Mouse (Mus musculus): Measurements from ENCODE around the gene Apol7a.

Apol7a gene

DNA sequence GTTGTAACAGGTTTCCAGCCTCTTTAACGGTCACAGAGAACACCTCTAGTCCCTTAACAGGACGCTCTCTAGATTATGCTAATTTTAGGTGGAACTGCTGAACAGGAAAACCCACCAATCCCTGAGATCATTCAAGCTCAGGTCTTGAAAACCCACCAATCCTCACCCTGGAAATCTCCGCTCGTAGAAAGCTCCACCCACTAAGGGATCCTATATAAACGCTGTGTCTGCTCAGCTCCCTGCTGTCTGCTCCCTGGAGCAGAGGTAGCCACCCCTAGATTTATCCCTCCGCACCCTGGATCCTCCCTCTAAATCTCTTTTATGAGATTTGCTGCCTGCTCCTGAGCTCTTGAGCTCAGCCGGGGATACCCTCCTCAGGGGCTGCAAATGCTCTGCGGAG is 28.3 kb downstream of the Apol7a start:
- no peak for DNase-seq (ENCODE audit: low spot score)

DNA sequence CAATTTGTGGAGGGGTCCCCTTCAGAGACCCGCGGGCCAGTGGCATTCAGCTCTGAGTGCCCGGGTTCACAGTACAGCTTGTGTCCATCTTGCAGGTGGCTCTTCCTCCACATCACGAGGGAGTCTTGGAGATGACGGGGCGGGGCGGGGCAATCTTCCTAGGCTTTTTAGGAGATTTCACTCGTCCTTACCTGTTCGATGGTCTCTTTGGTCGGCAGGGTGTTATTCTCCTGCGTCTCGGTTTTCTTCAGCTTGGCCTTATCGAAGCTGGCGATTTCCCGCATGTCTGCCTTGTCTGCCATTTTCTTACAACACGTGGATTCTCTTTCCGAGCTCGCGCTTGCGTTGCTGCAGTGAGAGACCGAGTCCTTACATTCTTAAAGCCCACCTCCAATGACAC is 28.9 kb downstream of the Apol7a start:
- no peak for DNase-seq (ENCODE audit: low spot score)

DNA sequence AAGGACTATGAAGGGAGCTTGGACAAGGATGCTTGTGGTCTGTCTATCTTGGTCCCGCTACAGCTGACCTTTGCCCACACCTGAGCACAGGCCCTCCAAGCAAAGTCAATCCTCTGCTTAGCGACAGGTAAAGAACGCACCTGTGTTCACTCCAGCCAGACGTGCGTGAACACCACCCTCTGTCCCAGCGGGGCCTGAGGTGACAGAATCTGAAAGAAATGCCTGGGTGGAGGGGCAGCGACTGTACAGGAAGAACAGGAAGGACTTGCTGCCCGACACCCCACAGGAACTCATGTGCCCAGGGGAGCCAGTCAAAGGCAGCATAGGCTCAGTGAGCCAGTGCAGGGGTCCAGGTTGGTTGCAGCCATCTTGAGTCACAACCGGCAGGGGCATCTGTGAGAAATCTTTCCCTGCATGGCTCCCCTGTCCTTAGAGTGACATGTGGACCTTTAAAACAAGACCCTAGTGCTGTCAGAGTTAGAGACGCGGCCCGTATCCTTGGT is 30.0 kb downstream of the Apol7a start:
- DNase-seq (ENCODE audit: low spot score): no peak

DNA sequence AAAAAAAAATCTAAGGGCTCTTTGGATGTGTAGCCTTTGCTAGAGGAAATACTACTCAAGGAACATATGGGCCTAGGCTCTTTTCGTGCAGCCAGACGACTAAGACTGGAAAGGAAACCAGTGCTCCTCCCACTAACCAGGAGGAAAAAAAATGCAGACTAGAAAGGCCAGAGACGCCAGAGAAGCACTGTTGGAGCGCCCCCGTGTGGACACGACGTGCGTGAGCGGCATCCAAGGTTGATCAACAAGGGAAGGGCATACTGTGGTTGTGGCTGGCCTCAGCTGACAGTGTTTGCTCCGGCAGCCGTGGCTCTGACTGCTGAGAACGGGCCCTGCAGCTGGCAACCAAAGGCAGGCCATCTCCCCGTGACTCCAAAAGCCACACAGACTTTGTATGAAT is 30.8 kb downstream of the Apol7a start:
- DNase-seq (ENCODE audit: low spot score): peak; percentile 97

DNA sequence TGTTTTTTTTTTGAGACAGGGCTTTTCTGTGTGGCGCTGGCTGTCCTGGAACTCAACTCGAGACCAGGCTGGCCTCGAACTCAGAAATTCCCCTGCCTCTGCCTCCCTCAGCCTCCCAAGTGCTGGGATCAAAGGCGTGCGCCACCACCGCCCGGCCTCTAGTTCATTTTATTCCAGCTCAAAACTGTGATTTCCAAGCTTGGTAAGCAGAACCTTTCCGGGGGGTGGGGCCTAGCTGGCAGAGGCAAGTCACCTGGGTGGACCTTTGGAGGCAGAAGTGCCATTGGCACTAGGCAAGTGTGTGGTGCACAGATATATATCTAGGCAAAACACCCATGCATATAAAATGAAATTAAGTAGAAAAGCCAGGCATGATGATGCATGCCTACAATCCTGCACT is 31.4 kb downstream of the Apol7a start:
- DNase-seq (ENCODE audit: low spot score): no peak

DNA sequence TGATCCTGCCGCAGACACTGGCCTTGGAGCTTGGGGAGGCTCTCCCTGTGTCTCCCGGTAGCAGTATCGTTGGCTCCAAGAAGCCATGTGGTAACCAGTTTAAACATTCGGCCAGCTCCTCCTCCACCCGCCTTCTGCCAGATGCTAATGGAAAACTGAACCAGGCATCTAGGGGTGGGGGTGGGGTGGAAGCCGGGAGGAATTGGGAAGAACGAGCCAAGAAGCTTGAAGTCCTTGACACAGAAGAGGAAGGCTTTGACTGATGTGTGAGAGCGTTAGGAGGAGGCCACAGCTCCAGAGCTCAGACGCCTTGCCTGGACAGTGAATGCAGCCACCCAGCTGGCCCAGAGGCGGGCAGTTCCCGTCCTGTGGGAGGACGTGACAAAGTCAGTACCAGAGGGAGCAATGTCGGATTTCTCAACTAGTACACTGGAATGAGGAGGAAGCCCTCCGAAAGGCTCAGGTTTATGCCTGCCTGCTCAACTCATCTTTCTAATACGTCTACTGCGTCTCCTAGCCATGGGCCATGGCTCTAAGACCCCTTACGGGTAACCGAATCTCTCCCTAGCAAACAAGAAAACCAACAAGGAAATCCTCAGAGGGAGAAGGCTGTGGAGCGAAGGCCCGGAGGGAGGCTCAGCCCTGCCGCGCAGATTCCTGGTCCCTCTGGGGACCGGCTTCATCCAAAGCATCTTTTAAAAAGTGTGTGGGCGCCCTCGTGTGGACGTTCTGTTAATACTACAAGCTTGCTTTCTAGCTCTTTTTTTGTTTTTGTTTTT is 32.0 kb downstream of the Apol7a start:
- peak; percentile 96 for DNase-seq (ENCODE audit: low spot score)

DNA sequence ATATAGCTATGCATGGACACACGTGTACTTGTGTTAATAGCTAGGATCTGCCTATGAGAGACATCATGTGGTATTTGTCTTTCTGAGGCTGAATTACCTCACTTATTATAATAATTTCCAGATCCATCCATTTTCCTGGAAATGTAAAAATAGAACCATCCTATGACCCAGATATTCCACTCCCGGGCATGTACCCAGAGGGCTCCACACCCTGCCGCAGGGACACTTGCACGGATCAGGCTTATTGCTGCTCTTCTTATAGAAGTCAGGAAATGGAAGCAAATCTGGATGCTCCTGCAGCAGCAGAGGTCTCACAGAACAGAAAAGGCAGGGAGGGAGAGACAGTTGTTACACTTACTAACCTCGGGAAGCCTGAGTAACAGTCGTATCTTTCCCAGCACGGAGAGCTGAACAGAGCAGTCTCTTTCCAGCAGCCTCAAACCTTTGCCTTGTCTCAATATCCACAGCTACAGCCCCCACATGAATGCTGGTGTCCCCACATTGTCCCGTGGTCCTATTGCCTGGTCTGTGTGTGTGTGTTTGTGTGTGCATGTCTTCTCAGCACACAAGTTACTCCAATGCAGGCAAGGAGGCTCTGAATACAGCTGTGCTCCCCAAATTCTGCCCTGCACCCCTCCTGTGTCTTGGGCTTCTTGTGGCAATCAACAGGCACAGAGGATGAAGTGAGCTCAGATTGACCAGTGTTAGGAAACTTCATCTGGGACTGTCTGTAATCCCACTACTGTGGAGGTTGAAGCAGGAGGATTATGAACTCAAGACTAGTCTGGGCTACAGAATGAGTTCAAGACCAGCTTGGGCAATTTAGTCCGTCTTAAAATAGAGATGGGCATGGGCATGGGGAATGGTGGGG is 33.0 kb downstream of the Apol7a start:
- DNase-seq (ENCODE audit: low spot score): no peak

DNA sequence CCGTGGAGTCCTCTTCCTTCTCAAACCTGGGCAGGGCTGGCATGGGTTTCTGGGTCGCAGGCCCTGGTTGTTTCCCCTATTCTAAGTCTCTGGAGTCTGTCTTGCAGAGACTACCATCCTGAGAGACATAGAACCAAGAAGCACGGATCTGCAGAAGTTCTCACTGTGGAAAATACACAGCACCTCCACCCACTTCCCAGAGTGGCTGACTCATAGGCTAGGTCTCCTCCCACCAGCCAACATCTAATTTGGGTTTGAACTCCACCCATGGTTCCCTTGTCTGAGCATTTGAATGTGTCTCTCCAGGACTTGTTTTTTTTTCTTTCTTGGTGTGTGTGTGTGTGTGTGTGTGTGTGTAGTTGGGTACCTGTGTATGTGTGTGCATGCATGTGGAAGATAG is 34.9 kb downstream of the Apol7a start:
- DNase-seq (ENCODE audit: low spot score): no peak

DNA sequence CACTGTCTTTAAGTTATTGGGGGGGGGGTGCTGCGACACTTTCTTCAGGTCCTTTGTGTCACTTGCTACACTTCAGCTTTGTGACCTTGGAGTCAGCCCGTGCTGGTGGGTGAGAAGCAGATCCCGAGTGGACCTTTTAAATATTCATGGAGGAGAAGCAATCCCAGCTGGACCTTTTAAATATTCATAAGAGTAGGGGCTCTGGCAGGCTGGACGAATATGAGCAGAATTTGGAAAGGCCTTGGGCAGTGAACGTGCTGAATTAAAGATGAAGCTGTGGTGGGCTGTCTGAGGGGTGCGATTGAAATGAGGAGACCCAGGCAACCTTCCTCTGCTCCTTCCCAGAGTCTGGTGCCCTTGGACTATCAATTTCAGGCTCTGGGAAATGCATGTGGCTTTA is 35.3 kb downstream of the Apol7a start:
- no peak for DNase-seq (ENCODE audit: low spot score)

DNA sequence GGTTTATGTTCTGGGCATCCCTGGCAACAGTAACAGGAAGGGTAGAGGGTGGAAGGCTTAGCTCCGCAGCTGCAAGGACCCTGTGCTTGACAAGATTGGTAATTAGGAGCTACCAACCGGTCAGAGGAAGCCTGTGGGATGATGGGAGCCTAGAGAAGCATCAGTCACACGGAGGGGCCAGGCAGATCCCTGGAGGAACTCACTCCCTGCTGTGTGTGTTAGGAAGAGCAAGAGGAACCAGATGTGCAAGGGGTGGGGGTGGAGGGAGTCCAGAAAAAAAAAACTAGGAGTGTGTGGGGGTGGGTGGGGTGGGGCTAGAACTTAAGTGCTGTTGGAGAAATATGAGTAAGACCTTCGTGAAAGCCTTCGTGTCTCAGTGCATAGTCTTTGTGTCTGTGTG is 36.0 kb downstream of the Apol7a start:
- DNase-seq (ENCODE audit: low spot score): no peak

DNA sequence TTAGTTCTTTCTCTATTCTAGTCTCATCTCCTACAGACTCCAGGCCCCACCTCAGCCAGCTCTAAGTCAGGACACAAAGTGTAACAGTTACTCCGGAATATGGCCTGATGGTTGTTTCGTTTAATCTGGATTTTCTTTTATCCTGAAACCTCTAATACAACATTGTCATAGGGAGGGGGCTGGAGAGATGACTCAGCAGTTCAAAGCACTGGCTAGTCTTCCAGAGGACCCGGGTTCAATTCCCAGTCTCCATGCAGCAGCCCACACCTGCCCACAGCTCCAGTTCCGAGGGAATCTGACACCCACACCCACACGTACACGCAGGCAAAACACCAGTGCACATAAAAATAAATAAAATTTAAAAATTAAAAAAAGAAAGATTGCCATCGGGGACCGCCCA is 39.0 kb downstream of the Apol7a start:
- DNase-seq (ENCODE audit: low spot score): no peak

DNA sequence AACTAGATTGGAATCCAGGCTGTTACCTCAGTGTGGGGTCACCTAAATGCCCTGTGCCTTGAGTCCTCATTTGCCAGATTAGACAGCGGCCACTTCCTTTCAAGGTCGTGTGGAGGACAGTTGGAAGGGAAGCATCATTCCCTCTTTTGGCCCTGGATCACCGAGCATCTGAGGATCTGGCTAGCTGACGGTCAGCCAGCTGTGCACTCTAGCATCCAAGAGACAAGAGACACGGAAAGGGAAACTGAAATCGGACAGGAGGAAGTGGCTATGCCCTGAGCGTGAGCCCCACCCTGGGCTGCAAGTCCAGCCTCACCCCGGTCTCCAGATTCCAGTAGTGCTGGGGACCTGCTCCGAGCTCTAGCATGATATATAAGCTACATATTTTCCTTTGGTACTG is 39.4 kb downstream of the Apol7a start:
- DNase-seq (ENCODE audit: low spot score): no peak

DNA sequence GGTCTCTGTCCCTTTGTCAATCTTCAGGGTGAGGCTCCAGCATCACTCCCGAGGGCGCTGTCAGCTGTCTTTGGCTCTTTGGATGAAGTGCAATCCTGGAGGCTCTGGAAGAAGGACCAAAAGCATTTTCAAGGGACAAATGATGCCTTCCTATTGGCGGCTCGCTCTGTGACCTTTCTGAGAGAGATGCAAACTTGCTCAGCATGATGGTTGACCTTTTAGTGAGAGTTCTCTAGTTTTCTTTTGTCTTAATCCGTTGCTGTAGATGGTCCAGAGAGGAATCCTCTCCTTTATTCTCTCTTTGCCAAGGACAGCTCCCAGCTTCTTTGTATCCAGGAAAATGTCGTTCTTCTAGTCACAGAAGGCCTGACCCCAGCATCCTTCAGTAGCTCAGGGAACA is 39.8 kb downstream of the Apol7a start:
- no peak for DNase-seq (ENCODE audit: low spot score)

DNA sequence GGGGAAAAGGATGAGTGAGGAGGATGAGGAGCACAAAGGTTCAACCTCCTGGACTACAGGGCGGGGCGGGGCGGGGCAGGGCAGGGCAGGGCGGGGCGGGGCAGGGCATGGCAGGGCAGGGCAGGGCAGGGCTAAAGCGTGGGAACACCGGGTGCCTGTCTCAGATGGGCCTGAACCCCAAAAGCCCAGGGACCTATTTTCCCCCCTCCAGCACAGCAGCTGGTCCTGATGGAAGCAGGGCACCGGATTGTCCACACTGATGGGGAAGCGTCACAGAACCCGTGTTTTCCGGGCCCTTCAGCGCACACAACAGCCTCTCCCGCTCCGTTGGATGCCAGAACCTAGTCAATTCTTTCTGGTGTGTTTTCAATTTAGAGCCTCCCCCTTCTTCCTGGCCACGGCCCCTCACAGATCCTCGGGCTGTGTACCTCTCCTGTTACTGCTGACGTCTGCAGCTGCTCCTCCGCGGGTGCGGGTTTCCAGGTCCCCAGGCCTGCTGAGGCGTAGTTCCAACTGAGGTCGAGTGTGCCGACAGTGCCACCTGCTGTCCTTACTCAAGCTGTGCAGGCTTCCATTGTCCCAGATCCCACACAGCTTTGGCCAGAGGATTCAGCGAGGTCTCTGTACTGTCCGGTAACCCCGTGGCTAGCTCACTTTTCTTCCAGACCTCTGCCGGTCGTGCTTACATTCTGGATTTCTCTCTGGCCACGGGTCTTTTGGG is 40.4 kb downstream of the Apol7a start:
- peak; percentile 96 for DNase-seq (ENCODE audit: low spot score)

DNA sequence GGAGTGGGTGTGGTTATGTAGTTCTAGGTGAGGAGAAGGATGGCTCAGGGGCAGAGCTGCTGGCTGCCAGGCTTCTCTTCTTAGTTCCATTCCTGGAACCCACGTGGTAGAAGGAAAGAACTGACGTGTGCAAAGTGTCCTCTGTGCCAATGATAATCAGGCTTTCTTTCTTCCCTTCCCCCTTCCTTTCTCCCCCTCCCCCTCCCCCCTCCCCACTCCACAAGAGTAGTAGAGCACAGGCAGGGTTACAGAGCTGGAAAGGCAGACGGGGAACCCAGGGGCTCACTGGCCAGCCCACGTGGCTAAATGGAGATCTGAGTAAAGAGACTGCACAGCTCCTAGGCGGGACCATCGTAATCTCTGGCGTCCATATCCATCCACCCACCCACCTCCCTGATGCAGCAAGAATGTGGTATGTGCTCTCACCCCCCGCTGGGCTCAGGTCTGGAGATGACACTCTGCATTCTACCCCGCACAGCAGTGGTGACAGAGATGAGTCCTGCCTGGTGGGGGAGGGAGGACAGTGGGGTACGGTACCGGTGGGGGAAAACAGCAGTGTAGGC is 42.6 kb downstream of the Apol7a start:
- DNase-seq (ENCODE audit: low spot score): no peak

DNA sequence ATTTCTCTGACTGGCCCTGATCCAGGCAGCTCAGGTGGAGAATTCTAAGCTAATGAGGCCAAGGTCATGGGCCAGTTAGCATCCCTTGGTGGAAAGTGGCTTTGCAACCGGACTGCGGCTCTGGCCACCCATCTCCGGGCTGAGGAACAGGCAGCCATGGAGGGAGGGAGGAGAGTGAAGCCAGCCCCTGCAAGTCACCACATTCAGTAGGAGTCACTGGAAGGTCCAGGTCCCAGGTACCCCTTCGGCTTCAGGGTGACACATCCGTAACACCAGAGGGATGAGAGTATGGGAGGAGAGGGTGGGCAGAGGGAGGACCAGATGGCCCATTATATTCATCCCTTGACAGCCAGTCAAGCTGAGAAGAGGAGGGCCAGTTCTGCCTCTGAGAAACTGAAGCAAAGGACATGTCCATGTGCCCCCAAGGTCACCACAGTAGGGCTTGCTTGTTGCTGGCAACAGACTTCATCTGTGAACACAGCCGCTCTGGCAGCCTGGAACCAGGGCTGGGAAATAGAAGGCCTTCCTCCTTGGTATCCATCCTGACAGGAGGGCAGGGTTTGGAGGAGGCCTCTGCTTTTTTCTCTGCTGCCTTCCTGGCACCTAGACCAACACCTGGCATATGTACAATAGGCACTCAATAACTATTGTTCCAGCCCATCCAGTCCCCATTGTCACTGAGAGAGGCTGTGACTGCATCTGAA is 43.9 kb downstream of the Apol7a start:
- no peak for DNase-seq (ENCODE audit: low spot score)

DNA sequence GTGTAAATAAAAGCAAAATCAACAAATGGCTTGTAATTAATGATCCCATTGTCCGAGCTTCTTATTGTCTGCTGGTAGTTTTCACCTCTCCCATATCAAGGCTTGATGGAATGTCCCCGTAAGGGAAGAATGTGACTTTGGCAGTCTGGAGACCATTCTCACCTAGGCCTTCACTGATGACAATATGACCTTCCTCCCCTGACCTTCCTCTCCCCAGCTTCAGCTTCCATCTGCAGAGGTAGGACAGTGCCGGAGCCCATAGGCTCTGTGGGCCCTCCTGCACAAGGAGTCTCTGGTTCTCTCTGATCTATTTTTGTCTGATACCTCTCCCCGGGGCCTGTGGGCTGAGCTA is 44.4 kb downstream of the Apol7a start:
- no peak for DNase-seq (ENCODE audit: low spot score)

DNA sequence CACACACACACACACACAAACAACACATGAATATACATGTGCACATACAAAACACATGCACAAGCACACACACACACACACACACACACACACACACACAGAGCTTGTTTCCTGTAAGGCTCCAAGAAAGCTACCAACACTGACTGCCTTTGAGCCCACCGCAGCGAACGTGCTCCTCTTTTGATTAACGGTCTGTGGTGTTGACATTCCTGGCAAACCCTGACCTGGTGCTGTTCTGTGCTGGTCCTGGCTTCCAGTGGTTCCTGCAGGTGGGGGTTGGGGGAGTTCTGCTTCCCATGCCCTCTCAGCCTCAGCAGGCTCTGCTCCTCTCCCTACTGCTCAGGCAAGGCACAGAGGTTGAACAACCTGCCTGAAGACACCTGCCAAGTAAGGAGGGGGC is 45.1 kb downstream of the Apol7a start:
- DNase-seq (ENCODE audit: low spot score): no peak

DNA sequence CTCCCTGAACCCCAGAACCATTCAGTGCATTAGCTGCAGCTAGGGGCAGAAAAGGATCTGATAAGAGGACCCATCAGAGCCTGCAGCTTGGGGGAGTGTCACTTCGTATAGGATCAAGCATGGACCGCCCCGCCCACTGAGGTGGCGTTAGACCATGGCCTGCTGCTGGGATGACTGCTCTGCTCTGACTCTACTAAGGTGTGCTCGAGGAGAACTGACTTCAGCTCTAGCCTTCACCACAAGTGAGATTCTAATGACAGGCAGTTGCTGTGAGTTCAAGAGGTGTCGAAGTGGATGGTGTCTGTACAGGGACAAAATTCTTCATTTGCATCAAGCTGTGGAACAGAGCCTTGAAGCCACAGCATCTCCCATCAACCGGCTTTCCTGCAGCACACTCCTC is 46.0 kb downstream of the Apol7a start:
- DNase-seq (ENCODE audit: low spot score): no peak

DNA sequence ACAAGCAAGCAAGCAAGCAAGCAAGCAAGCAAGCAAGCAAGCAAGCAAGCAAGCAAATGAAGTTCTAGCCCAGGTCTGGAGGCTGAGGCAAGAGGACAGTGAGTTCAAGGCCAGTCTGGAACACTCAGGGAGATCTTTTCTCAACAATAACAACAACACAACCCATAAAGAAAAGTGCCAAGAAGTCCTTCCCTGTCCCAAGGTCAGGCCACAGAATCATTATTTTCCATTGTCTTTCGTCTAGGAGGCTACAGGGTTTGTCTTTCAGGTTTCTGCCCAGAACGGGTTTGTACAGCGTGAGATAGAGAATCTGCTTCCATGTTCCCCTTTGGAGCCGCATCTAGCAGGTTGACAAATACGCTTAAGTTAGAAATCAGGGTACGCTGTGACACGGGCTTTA is 48.8 kb downstream of the Apol7a start:
- DNase-seq (ENCODE audit: low spot score): no peak

DNA sequence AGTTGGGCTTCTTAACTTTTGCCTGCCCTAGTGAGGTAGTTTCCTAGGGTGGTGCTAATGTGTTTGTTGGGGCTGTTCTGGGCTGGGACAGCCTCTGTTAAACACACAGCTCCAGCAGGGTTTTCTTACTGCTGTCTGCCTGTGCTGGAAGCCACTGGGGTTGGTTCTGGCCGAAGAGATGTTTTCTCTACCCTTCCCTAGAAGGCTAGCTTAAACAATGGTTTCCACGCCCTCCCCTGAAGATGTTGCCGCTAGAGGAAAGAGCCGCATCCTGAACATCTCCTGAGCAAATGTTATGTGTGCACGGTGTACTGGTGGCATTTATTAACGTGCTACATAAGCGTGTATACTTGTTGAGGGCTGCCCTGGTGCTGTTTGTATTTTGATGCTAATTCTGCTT is 50.8 kb downstream of the Apol7a start:
- DNase-seq (ENCODE audit: low spot score): no peak
